Mouse (Mus musculus) C2C12 (cell line): ENCODE results near the gene Wdr19.

Experiments
- CEBPB ChIP-seq: IDR thresholded peaks from one replicate; pipeline ENCODE4 v1.6.1; 2011; ENCODE audit warnings: low read depth, mild to moderate bottlenecking, control low read depth, moderate library complexity
- CTCF ChIP-seq: IDR thresholded peaks from one replicate; pipeline ENCODE4 v1.5.1; 2011; ENCODE audit not compliant: control insufficient read depth, insufficient read depth, insufficient read length
- MAX ChIP-seq: IDR thresholded peaks from one replicate; pipeline ENCODE4 v1.6.1; 2011; ENCODE audit warnings: mild to moderate bottlenecking, control low read depth
- MYOD1 ChIP-seq: IDR thresholded peaks from one replicate; pipeline ENCODE4 v1.6.1; 2011; ENCODE audit warnings: low read depth; ENCODE audit not compliant: control insufficient read depth, insufficient read length
- MYOG ChIP-seq: IDR thresholded peaks from one replicate; pipeline ENCODE4 v1.6.1; 2011; ENCODE audit not compliant: control insufficient read depth, insufficient read length; ENCODE audit errors: extremely low read depth
- USF1 ChIP-seq: IDR thresholded peaks from one replicate; pipeline ENCODE4 v1.6.1; 2011; ENCODE audit warnings: low read depth, mild to moderate bottlenecking, control low read depth, moderate library complexity

- TF ChIP-seq CTCF (no peak), MYOG (no peak), MYOD1 (no peak), MAX (no peak), CEBPB (no peak), USF1 (no peak)
Observed at GRCm38 (mm10) chr5:65217305-65218269, 18.1 kb downstream of the Wdr19 start.
